Mouse (Mus musculus) ovary, postnatal 36 days (tissue): ENCODE measurements around the gene Bcr.

ENCODE experiments used
- DNase-seq: peaks from one replicate; pipeline ENCODE4 v3.0.0; 2022; ENCODE audit warnings: low spot score, mixed read lengths

The Bcr gene

GRCm38 (mm10) chr10:75058336-75058735 lies 2.1 kb upstream of the Bcr start:
- no peak for DNase-seq

- DNase-seq: no peak
Observed at GRCm38 (mm10) chr10:75058761-75059395, 1.5 kb upstream of the Bcr start.

- DNase-seq: peak; percentile 65
Observed at GRCm38 (mm10) chr10:75059396-75059795, 996 bp upstream of the Bcr start.

GRCm38 (mm10) chr10:75060843-75061235 lies 447 bp downstream of the Bcr start:
- peak; percentile 34 for DNase-seq

GRCm38 (mm10) chr10:75061341-75062188 lies 1.2 kb downstream of the Bcr start:
- DNase-seq: peak; percentile 32

GRCm38 (mm10) chr10:75062189-75062561 lies 1.8 kb downstream of the Bcr start:
- DNase-seq: no peak

GRCm38 (mm10) chr10:75062621-75063020 lies 2.2 kb downstream of the Bcr start:
- no peak for DNase-seq

- DNase-seq: no peak
Observed at GRCm38 (mm10) chr10:75063301-75063965, 3.0 kb downstream of the Bcr start.

GRCm38 (mm10) chr10:75065691-75066090 lies 5.3 kb downstream of the Bcr start:
- no peak for DNase-seq

GRCm38 (mm10) chr10:75067446-75067845 lies 7.1 kb downstream of the Bcr start:
- no peak for DNase-seq

GRCm38 (mm10) chr10:75068086-75068485 lies 7.7 kb downstream of the Bcr start:
- DNase-seq: no peak

GRCm38 (mm10) chr10:75068624-75069328 lies 8.4 kb downstream of the Bcr start:
- no peak for DNase-seq

- no peak for DNase-seq
Observed at GRCm38 (mm10) chr10:75070281-75070976, 10.0 kb downstream of the Bcr start.

- DNase-seq: no peak
Observed at GRCm38 (mm10) chr10:75075665-75076064, 15.3 kb downstream of the Bcr start.

- DNase-seq: no peak
Observed at GRCm38 (mm10) chr10:75078174-75079128, 18.1 kb downstream of the Bcr start.

- no peak for DNase-seq
Observed at GRCm38 (mm10) chr10:75085330-75085729, 24.9 kb downstream of the Bcr start.

- no peak for DNase-seq
Observed at GRCm38 (mm10) chr10:75088471-75088870, 28.1 kb downstream of the Bcr start.

- no peak for DNase-seq
Observed at GRCm38 (mm10) chr10:75091478-75092152, 31.2 kb downstream of the Bcr start.

GRCm38 (mm10) chr10:75093252-75093987 lies 33.0 kb downstream of the Bcr start:
- no peak for DNase-seq
